Mouse (Mus musculus) kidney, adult 2 months (tissue): ENCODE data around the gene Dad1. TPM values are rescaled to one million over a fixed set of nuclear protein-coding genes. Genes with fewer than 3 reads are reported as not detected.

Experiments
- DNase-seq: peaks from one replicate; pipeline ENCODE4 v3.0.0; 2021
- H3K27ac ChIP-seq: fragments of 200-500 bp; 2 replicates; pipeline ENCODE4 v1.5.1; 2012; ENCODE audit warnings: low read depth, low read length, control low read depth, inconsistent platforms; ENCODE audit not compliant: insufficient read depth
- H3K27me3 ChIP-seq: fragments of 200-500 bp; replicated peaks from 2 replicates; pipeline ENCODE4 v1.6.1; 2012; ENCODE audit warnings: mild to moderate bottlenecking, moderate library complexity, low read length, inconsistent platforms; ENCODE audit not compliant: control insufficient read depth, insufficient read depth
- H3K36me3 ChIP-seq: fragments of 200-500 bp; 2 replicates; pipeline ENCODE4 v1.6.1; 2012; ENCODE audit warnings: mild to moderate bottlenecking, moderate library complexity, low read length, inconsistent platforms; ENCODE audit not compliant: control insufficient read depth, insufficient read depth
- H3K4me1 ChIP-seq: fragments of 200-500 bp; 2 replicates; pipeline ENCODE4 v1.6.1; 2011; ENCODE audit warnings: low read length; ENCODE audit not compliant: control insufficient read depth, insufficient read depth
- H3K4me3 ChIP-seq: fragments of 200-500 bp; 2 replicates; pipeline ENCODE4 v1.5.1; 2011; ENCODE audit warnings: mild to moderate bottlenecking, low read depth, low read length, control low read depth; ENCODE audit not compliant: insufficient read depth
- CTCF ChIP-seq: fragments of 200-500 bp; conservative IDR thresholded peaks from 2 replicates; pipeline ENCODE4 v1.5.1; 2011; ENCODE audit warnings: low read depth, mild to moderate bottlenecking, control low read depth, low read length, moderate library complexity, mixed read lengths; ENCODE audit not compliant: insufficient read depth, insufficient read length
- POLR2A ChIP-seq: fragments of 200-500 bp; IDR thresholded peaks from one replicate; pipeline ENCODE4 v1.6.1; 2011; ENCODE audit warnings: low read depth, low read length, control low read depth
- WGBS: fragments of 180-500 bp; shearing (Covaris S2); methylation state at CpG from one replicate; pipeline ENCODE4 v1.1.7; 2018; 5-methylcytosine and 5-hydroxymethylcytosine counted together
- polyA plus RNA-seq: library from polyadenylated mRNA; depleted of rRNA; stranded (reverse); fragments of >200 nt; gene quantifications from 2 replicates; pipeline ENCODE4 v1.2.3, GENCODE M21; 2012

Dad1 gene
- polyA plus RNA-seq, 1 experiment, result 775 TPM

GRCm38 (mm10) chr14:54235825-54236540, 17.9 kb downstream of the Dad1 start:
- TF ChIP-seq POLR2A (no peak), CTCF (no peak)
- peaks cover 7% of the 10 kb centered on the region; the same call in 1 of the 2 replicates for H3K4me1 ChIP-seq

DNA sequence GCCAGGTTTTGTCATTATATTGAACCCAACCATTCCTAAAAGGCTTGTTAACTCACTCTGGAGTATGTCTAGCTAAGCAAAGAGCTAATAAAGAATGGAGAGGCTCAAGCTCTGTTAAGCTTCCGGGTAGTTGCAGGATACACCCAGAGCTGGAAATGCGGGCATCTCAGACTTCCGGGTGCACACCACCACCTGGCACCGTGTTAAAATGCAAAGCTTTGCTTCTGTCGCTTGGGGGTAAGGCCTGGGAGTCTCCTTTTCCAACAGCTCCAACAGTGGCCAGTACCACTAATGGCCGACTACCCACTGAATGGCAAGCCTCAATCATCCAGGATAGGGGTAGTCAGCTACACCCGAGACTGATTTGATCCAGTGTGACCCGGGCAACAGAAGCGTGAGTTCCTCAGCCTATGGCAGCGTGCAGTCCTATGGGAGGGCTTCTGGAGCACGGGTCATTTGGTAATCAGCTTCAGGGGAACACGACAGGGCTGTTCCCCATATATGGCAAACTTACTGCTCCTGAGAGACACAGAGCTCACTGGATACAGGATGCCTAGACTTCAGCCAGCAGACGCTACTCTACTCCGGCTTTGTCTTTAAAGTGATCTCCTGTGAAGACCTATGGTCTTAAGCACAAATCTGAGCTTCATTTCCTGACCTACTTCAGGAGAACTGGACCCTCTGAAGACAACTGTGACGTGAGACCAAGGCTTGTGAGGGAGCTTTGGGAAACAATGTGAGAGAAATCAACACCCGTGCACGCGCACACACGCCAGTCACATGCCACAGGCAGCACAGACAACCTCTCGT, 19.5 kb downstream of the Dad1 start:
- H3K4me3 ChIP-seq, result no peak overlapping the region
- TF ChIP-seq POLR2A (no peak), CTCF (no peak)
- H3K4me1 ChIP-seq, result peaks cover 7% of the 10 kb centered on the region; the same call in 1 of the 2 replicates
- WGBS, result 84% methylated on average over 20 of the region's 20 CpGs
- DNase-seq, result no peak
- H3K27me3 ChIP-seq, result no peaks in the 10 kb centered on the region
- no peaks in the 10 kb centered on the region for H3K36me3 ChIP-seq
- no peak overlapping the region for H3K27ac ChIP-seq

More at GRCm38 (mm10) chr14:54235825-54236540, 17.9 kb downstream of the Dad1 start:
- H3K27me3 ChIP-seq, result no peaks in the 10 kb centered on the region
- H3K27ac ChIP-seq, result no peak overlapping the region
- H3K4me3 ChIP-seq, result no peak overlapping the region
- no peaks in the 10 kb centered on the region for H3K36me3 ChIP-seq
- 82% methylated on average over 5 of the region's 5 CpGs for WGBS
- DNase-seq, result no peak

GRCm38 (mm10) chr14:54233559-54234143, 20.3 kb downstream of the Dad1 start:
- DNase-seq, result no peak
- H3K36me3 ChIP-seq, result no peaks in the 10 kb centered on the region
- H3K27me3 ChIP-seq, result no peaks in the 10 kb centered on the region
- no peak overlapping the region for H3K27ac ChIP-seq
- H3K4me1 ChIP-seq, result peaks cover 7% of the 10 kb centered on the region; the same call in 1 of the 2 replicates
- no peak for TF ChIP-seq POLR2A
- TF ChIP-seq CTCF, result no peak
- no peak overlapping the region for H3K4me3 ChIP-seq
- WGBS, result 54% methylated on average over 16 of the region's 16 CpGs

DNA sequence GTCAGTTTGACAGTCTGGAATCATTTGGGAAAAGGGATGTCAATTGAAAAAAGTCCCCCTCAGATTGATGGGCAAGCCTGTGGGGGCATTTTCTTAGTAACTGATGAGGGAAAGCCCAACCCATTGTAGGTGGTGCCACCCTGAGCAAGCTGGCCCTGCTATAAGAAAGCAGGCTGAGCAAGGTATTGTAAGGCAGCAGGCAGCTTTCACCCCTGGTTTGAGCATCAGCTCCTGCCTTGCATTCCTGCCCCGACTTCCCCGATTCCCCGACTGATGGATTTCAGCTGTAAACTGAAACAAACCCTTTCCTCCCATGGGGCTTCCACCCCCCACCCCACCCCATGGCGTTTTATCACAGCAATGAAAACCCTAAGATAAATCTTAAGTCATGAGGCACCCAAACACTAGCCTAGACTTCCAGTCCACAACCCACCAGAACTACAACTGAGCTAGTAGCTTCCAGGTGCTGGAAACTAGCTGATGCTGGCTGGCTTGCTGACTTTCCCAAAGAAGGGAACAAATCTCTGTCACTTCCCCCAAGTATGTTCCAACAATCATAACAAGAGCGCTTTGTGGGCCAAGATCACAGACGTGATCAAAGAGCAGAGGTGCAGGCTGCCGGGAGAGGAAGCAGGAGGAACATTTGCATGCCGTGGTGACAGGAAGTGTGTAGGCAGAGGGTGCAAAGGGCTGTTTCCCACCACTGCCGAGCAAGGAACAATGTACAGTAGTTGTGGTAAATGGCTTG, 20.9 kb downstream of the Dad1 start:
- 8% methylated on average over 9 of the region's 9 CpGs for WGBS
- TF ChIP-seq CTCF (no peak), POLR2A (no peak)
- H3K27me3 ChIP-seq, result no peaks in the 10 kb centered on the region
- H3K4me3 ChIP-seq, result no peak overlapping the region
- peak; percentile 55 for DNase-seq
- no peak overlapping the region for H3K27ac ChIP-seq
- H3K36me3 ChIP-seq, result no peaks in the 10 kb centered on the region
- peaks cover 7% of the 10 kb centered on the region; the same call in 1 of the 2 replicates for H3K4me1 ChIP-seq

DNA sequence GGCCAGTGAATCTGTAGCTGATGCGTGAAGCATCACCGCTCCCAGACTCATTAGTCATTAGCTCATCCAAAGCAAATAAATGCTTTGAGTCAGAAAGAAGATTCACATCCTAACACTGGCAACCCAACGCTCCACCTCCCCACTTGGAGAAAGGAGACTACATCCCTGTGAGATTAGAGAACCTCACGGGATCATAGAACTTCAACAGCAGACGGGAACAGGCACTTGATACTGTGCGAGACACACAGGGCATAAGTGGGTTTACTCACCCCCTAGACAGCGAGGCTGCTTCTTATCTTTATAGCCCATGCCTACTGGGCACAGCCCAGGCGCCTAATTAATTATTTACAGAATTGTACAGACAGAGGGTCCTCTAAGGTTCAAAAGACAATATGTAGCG, 21.8 kb downstream of the Dad1 start:
- Histone ChIP-seq H3K27me3 (no peaks in the 10 kb centered on the region), H3K27ac (no peak overlapping the region), H3K36me3 (no peaks in the 10 kb centered on the region), H3K4me3 (no peak overlapping the region), H3K4me1 (peaks cover 7% of the 10 kb centered on the region)
- TF ChIP-seq CTCF, result no peak
- TF ChIP-seq POLR2A, result no peak
- DNase-seq, result no peak
- 41% methylated on average over 9 of the region's 9 CpGs for WGBS

GRCm38 (mm10) chr14:54231176-54231956, 22.5 kb downstream of the Dad1 start:
- Histone ChIP-seq H3K4me1 (peaks cover 7% of the 10 kb centered on the region), H3K27ac (no peak overlapping the region), H3K4me3 (no peak overlapping the region), H3K36me3 (no peaks in the 10 kb centered on the region), H3K27me3 (no peaks in the 10 kb centered on the region)
- WGBS, result 82% methylated on average over 19 of the region's 21 CpGs
- TF ChIP-seq POLR2A (no peak), CTCF (no peak)
- DNase-seq, result no peak
